ENCODE assay signal across 21 mouse cellular contexts in the genomic region with DNA sequence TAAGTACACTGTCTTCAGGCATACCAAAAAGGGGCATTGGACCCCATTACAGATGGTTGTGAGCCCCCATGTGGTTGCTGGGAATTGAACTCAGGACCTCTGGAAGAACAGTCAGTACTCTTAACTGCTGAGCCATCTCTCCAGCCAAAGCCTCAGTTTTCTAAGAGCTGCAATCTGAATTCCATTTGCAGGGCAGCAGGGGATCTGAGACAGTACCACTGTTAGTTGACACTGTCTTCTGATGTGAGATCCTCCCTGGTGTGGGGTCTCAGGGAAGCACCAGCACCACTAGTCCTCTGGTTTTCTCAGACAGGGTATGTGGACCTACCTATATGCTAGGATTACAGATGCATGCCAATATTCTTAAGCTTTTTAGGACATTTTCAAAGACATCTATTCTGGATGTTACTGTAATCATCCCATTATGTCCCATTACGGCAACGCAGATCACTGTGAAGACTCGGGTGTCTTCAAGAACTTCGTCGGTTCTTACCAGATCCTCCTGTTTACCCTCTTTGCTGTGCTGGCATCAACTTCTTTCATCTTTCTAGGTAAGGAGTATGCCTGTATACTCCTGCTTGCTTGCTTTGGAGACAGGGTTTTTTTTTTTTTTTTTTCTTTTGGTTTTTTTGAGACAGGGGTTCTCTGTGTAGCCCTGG. TPM values are rescaled to one million over a fixed set of nuclear protein-coding genes. Genes with fewer than 3 reads are reported as not detected.
DNase-seq lines count a peak whose midpoint lies in the region; TF ChIP-seq lines count a peak whose summit lies in the region.
"Had no signal": no experiment of that assay in that cellular context is flagged by ENCODE, and none has a peak within 500 bp of the region (broad histone marks: within the 10 kb centered on the region; RNA-seq: fewer than 3 reads in every experiment).

No protein-coding gene starts in this region.

- TF ChIP-seq POLR2A in heart, adult 2 months (IDR thresholded peaks at IDR 0.05; ENCODE audit: insufficient read depth, low read depth, low read length) = peak; percentile 20; the same call in 1 of the 2 replicates
- no peak for TF ChIP-seq POLR2A in ES-Bruce4 (IDR thresholded peaks at IDR 0.05; ENCODE audit: insufficient read depth, low read length)

- no peak overlapping the region for H3K9ac ChIP-seq in heart, adult 2 months (ENCODE audit: low read depth, low read length)
- 0 out of 2 replicates have a peak overlapping the region, but pooled peaks have one; percentile 34 for H3K9ac ChIP-seq in ES-Bruce4 (ENCODE audit: low read depth, poor library complexity, severe bottlenecking)
- H3K9ac ChIP-seq: forebrain, embryonic 13.5 days; forebrain, postnatal 0 days; heart, embryonic 13.5 days; hindbrain, embryonic 12.5 days had no signal

- no peak for TF ChIP-seq CTCF in heart, adult 2 months (IDR thresholded peaks at IDR 0.05)
- no peak for TF ChIP-seq CTCF in ES-Bruce4 (IDR thresholded peaks at IDR 0.05; ENCODE audit: low read depth, low read length)

- H3K4me3 ChIP-seq in heart, adult 2 months = no peak overlapping the region
- H3K4me3 ChIP-seq in ES-Bruce4 (ENCODE audit: low read depth, low read length) = no peak overlapping the region
- H3K4me3 ChIP-seq: forebrain, embryonic 13.5 days; heart, embryonic 13.5 days; hindbrain, embryonic 12.5 days had no signal

- no peak for TF ChIP-seq EP300 in heart, adult 2 months (IDR thresholded peaks at IDR 0.05; ENCODE audit: insufficient read depth, low read depth, low read length)
- TF ChIP-seq EP300 in ES-Bruce4 (IDR thresholded peaks at IDR 0.05; ENCODE audit: insufficient read depth, low read depth, low read length) = no peak

- peaks cover 25% of the 10 kb centered on the region for H3K36me3 ChIP-seq in heart, adult 2 months (ENCODE audit: control insufficient read depth, insufficient read depth, low read length)
- H3K36me3 ChIP-seq in ES-Bruce4 (ENCODE audit: control insufficient read depth, insufficient read depth, low read length, poor library complexity, severe bottlenecking) = peaks cover 49% of the 10 kb centered on the region

- no peak overlapping the region for H3K27ac ChIP-seq in heart, adult 2 months
- H3K27ac ChIP-seq in ES-Bruce4 (ENCODE audit: insufficient read depth, low read length) = peak overlapping the region; percentile 26; the same call in 1 of the 2 replicates
- H3K27ac ChIP-seq: forebrain, embryonic 13.5 days; hindbrain, embryonic 12.5 days had no signal

- WGBS in heart, adult 2 months = 88% methylated on average over 5 of the region's 5 CpGs

- no peak for DNase-seq in heart, adult 2 months
- DNase-seq in heart, adult 18-20 months = no peak
- DNase-seq in A20 (ENCODE audit: low read depth, low spot score) (peak; percentile 30), R1 (ENCODE audit: low read depth, low spot score) (peak; percentile 48)
- DNase-seq in thymus, postnatal 10 days (ENCODE audit: low spot score in 2 of 2) = no peak
- no peak for DNase-seq in kidney, adult 9 months
- no peak for DNase-seq in cerebellum, postnatal 4 days (ENCODE audit: low spot score in 2 of 2)
- DNase-seq: adrenal gland, postnatal 14 days; cerebellum, adult 11-12 months; cerebellum, adult 9-10 months; cerebellum, postnatal 36 days; forebrain, postnatal 0 days; gastrocnemius, postnatal 14 days; heart, postnatal 36 days had no signal

- no peaks in the 10 kb centered on the region for H3K27me3 ChIP-seq in heart, adult 2 months (ENCODE audit: control insufficient read depth, insufficient read depth, low read length)
- no peaks in the 10 kb centered on the region for H3K27me3 ChIP-seq in ES-Bruce4 (ENCODE audit: control insufficient read depth, insufficient read depth, low read length, poor library complexity, severe bottlenecking)
- H3K27me3 ChIP-seq: forebrain, embryonic 13.5 days; heart, embryonic 13.5 days; hindbrain, embryonic 12.5 days had no signal

- no peaks in the 10 kb centered on the region for H3K9me3 ChIP-seq in ES-Bruce4 (replicated peaks; ENCODE audit: control insufficient read depth, insufficient read depth, low read length, poor library complexity, severe bottlenecking)
- H3K9me3 ChIP-seq: forebrain, embryonic 13.5 days; heart, embryonic 13.5 days; hindbrain, embryonic 12.5 days had no signal

- peaks cover 2% of the 10 kb centered on the region; the same call in 1 of the 2 replicates for H3K79me2 ChIP-seq in heart, adult 2 months (replicated peaks; ENCODE audit: control insufficient read depth, insufficient read depth, low read length)

- peaks cover 8% of the 10 kb centered on the region for H3K4me1 ChIP-seq in heart, adult 2 months (ENCODE audit: control insufficient read depth, insufficient read depth, low read length)
- no peaks in the 10 kb centered on the region for H3K4me1 ChIP-seq in ES-Bruce4 (ENCODE audit: control insufficient read depth, insufficient read depth, low read length)

- intact Hi-C loops in heart, adult 2 months (cut with DNase I) = loop anchor here (5.0 kb wide), 1 partner anchor 57 kb away; a partner anchor contains a TSS

RNA-seq across cellular contexts. Expression of a gene that starts 3.4 kb away (rescaled TPM):
- 1,000 to 10,000 TPM; 1,040 to 1,280 TPM for total RNA-seq in heart, adult 2 months (2021)
- polyA plus RNA-seq in heart, adult 2 months (2012; rRNA removed) = 696 and 1,017 TPM in 2 replicates
- total RNA-seq in heart, adult 18-20 months (2021) = 1,000 to 10,000 TPM; 1,057 to 1,251 TPM
- 28.1 and 44.0 TPM in 2 replicates for polyA plus RNA-seq in ES-Bruce4 (2011; ENCODE audit: insufficient read depth, insufficient read length, low read depth, missing spikeins)

RNA-seq across cellular contexts. Expression of a gene that starts 3.5 kb away (rescaled TPM):
- 1 to 10 TPM; 5.5 to 5.6 TPM for total RNA-seq in heart, adult 2 months (2021)
- 3.1 TPM in 2 replicates for polyA plus RNA-seq in heart, adult 2 months (2012; rRNA removed)
- 1 to 10 TPM; 4.2 to 4.9 TPM for total RNA-seq in heart, adult 18-20 months (2021)
- 8.0 and 12.4 TPM in 2 replicates for polyA plus RNA-seq in ES-Bruce4 (2011; ENCODE audit: insufficient read depth, insufficient read length, low read depth, missing spikeins)

RNA-seq across cellular contexts. Expression of a gene that starts 21.4 kb away (rescaled TPM):
- 10 to 100 TPM; 49.3 to 56.6 TPM for total RNA-seq in heart, adult 2 months (2021)
- polyA plus RNA-seq in heart, adult 2 months (2012; rRNA removed) = 36.0 and 42.3 TPM in 2 replicates
- total RNA-seq in heart, adult 18-20 months (2021) = 10 to 100 TPM; 51.7 to 54.8 TPM
- 23.7 and 24.5 TPM in 2 replicates for polyA plus RNA-seq in ES-Bruce4 (2011; ENCODE audit: insufficient read depth, insufficient read length, low read depth, missing spikeins)

RNA-seq across cellular contexts. Expression of a gene that starts 33.3 kb away (rescaled TPM):
- under 1 TPM; 0.14 to 0.16 TPM for total RNA-seq in heart, adult 2 months (2021)
- 0.53 and 0.55 TPM in 2 replicates for polyA plus RNA-seq in heart, adult 2 months (2012; rRNA removed)
- total RNA-seq in heart, adult 18-20 months (2021) = under 1 TPM in 1 of 2 experiments, not detected in 1; 0.41 TPM
- 3.7 and 4.6 TPM in 2 replicates for polyA plus RNA-seq in ES-Bruce4 (2011; ENCODE audit: insufficient read depth, insufficient read length, low read depth, missing spikeins)
- total RNA-seq: gastrocnemius, adult 18-20 months; heart, postnatal 36 days had no signal
- polyA plus RNA-seq: activated CD4-positive, CD25-positive, alpha-beta regulatory T cell, adult 4 months; inflammation-experienced regulatory T-cells, adult 6 months had no signal

RNA-seq across cellular contexts. Expression of a gene that starts 37.9 kb away (rescaled TPM):
- total RNA-seq in heart, adult 2 months (2021) = 10 to 100 TPM; 67.6 to 75.5 TPM
- 57.3 and 83.7 TPM in 2 replicates for polyA plus RNA-seq in heart, adult 2 months (2012; rRNA removed)
- 10 to 100 TPM; 62.0 to 65.5 TPM for total RNA-seq in heart, adult 18-20 months (2021)
- 60.5 and 62.4 TPM in 2 replicates for polyA plus RNA-seq in ES-Bruce4 (2011; ENCODE audit: insufficient read depth, insufficient read length, low read depth, missing spikeins)

Comparison
In these comparisons a context has a peak if more than half of its experiments do, and no peak if none do; other contexts are left out.
1. DNase-seq: peak in A20 (single experiment) and R1 (single experiment); none in heart, adult 2 months (0 of 2), heart, adult 18-20 months (0 of 2), thymus, postnatal 10 days (0 of 2), kidney, adult 9 months (single experiment) and cerebellum, postnatal 4 days (0 of 2).